Mouse (Mus musculus) common myeloid progenitor, adult 5-6 weeks (primary cell): ENCODE data around the gene Pml. TPM values are rescaled to one million over a fixed set of nuclear protein-coding genes. Genes with fewer than 3 reads are reported as not detected.

Source experiments
- ATAC-seq: replicated peaks from 2 replicates; pipeline ENCODE4 v1.8.0; 2016; ENCODE audit warnings: low read depth, mild to moderate bottlenecking, moderate TSS enrichment, inconsistent platforms; ENCODE audit not compliant: poor library complexity, severe bottlenecking
- total RNA-seq: library from RNA; stranded (forward); fragments of 200-1000, 187-1606 nt; gene quantifications from 2 replicates; pipeline ENCODE4 v1.2.3, GENCODE M21; 2017

The Pml gene
- total RNA-seq, 1 experiment from 2014 or later: 33.8 TPM

- ATAC-seq: peak; percentile 55
Measured at GRCm38 (mm10) chr9:58246083-58246591, 3.4 kb downstream of the Pml start.

- ATAC-seq: no peak
Measured at GRCm38 (mm10) chr9:58243696-58244095, 5.9 kb downstream of the Pml start.

- ATAC-seq: no peak
Measured at GRCm38 (mm10) chr9:58242696-58243095, 6.9 kb downstream of the Pml start.

- peak; percentile 43 for ATAC-seq
Measured at GRCm38 (mm10) chr9:58241780-58242485, 7.7 kb downstream of the Pml start.

- no peak for ATAC-seq
Measured at GRCm38 (mm10) chr9:58234502-58235015, 15.0 kb downstream of the Pml start.

GRCm38 (mm10) chr9:58232374-58232773 lies 17.2 kb downstream of the Pml start:
- peak; percentile 87 for ATAC-seq

- peak; percentile 46; the same call in 1 of the 2 replicates for ATAC-seq
Measured at GRCm38 (mm10) chr9:58231746-58232145, 17.8 kb downstream of the Pml start.

- ATAC-seq: no peak
Measured at GRCm38 (mm10) chr9:58228777-58229466, 20.7 kb downstream of the Pml start.

- ATAC-seq: peak; percentile 68
Measured at GRCm38 (mm10) chr9:58225915-58226913, 23.4 kb downstream of the Pml start.

GRCm38 (mm10) chr9:58224356-58224755 lies 25.2 kb downstream of the Pml start:
- ATAC-seq: no peak

GRCm38 (mm10) chr9:58220218-58220903 lies 29.2 kb downstream of the Pml start:
- peak; percentile 62; the same call in 1 of the 2 replicates for ATAC-seq

GRCm38 (mm10) chr9:58218539-58218938 lies 31.0 kb downstream of the Pml start:
- ATAC-seq: no peak

GRCm38 (mm10) chr9:58216402-58216801 lies 33.2 kb downstream of the Pml start:
- ATAC-seq: peak; percentile 24

- no peak for ATAC-seq
Measured at GRCm38 (mm10) chr9:58214519-58215180, 34.9 kb downstream of the Pml start.

- peak; percentile 79 for ATAC-seq
Measured at GRCm38 (mm10) chr9:58213865-58214264, 35.7 kb downstream of the Pml start.

GRCm38 (mm10) chr9:58213377-58213776 lies 36.2 kb downstream of the Pml start:
- ATAC-seq: no peak

GRCm38 (mm10) chr9:58210304-58210627 lies 39.3 kb downstream of the Pml start:
- no peak for ATAC-seq

- ATAC-seq: no peak
Measured at GRCm38 (mm10) chr9:58209462-58210303, 39.9 kb downstream of the Pml start.
